Mouse (Mus musculus) kidney, postnatal 0 days (tissue): ENCODE measurements around the gene Magi2. TPM values are rescaled to one million over a fixed set of nuclear protein-coding genes. Genes with fewer than 3 reads are reported as not detected.

Source experiments
- ATAC-seq: fragments of 200-750 bp; cut with Nextera tagmentation; replicated peaks from 2 replicates; pipeline ENCODE4 v1.8.0; 2017; ENCODE audit warnings: low read depth, moderate number of reproducible peaks, moderate TSS enrichment, moderate library complexity; ENCODE audit not compliant: low FRiP score
- DNase-seq: peaks from one replicate; pipeline ENCODE4 v3.0.0-alpha.2; 2016; ENCODE audit warnings: low spot score
- H3K27ac ChIP-seq: fragments of 300-500 bp; sonication (generic); 2 replicates; pipeline ENCODE4 v1.5.1; 2014; ENCODE audit warnings: mild to moderate bottlenecking
- H3K27me3 ChIP-seq: fragments of 300-500 bp; sonication (generic); 2 replicates; pipeline ENCODE4 v1.6.1; 2014; ENCODE audit warnings: low read length, mixed read lengths; ENCODE audit not compliant: insufficient read depth
- H3K36me3 ChIP-seq: fragments of 300-500 bp; sonication (generic); 2 replicates; pipeline ENCODE4 v1.6.1; 2014; ENCODE audit warnings: low read length, mixed read lengths; ENCODE audit not compliant: insufficient read depth
- H3K4me1 ChIP-seq: fragments of 300-500 bp; sonication (generic); replicated peaks from 2 replicates; pipeline ENCODE4 v1.6.1; 2014; ENCODE audit warnings: antibody characterized with exemption, low read length, mixed read lengths; ENCODE audit not compliant: insufficient read depth
- H3K4me2 ChIP-seq: fragments of 300-500 bp; sonication (generic); 2 replicates; pipeline ENCODE4 v1.6.1; 2014; ENCODE audit warnings: mild to moderate bottlenecking, low read length, moderate library complexity, mixed read lengths
- H3K4me3 ChIP-seq: fragments of 300-500 bp; sonication (generic); replicated peaks from 2 replicates; pipeline ENCODE4 v1.5.1; 2014; ENCODE audit warnings: low read depth, low read length
- H3K9ac ChIP-seq: fragments of 300-500 bp; sonication (generic); 2 replicates; pipeline ENCODE4 v1.6.1; 2014; ENCODE audit warnings: low read depth, low read length
- H3K9me3 ChIP-seq: fragments of 300-500 bp; sonication (generic); replicated peaks from 2 replicates; pipeline ENCODE4 v1.6.1; 2016; ENCODE audit warnings: low read length, inconsistent platforms, mixed read lengths
- CTCF ChIP-seq: IDR thresholded peaks from 2 replicates; pipeline ENCODE4 v1.5.1; 2016; ENCODE audit warnings: antibody characterized with exemption, low read depth, mild to moderate bottlenecking, moderate library complexity
- WGBS: fragments of 180-500 bp; shearing (Covaris S2); extraction: QIAGEN DNeasy Blood & Tissue Kit; methylation state at CpG from one replicate; pipeline ENCODE4 v1.1.7; 2014; 5-methylcytosine and 5-hydroxymethylcytosine counted together
- polyA plus RNA-seq: library from polyadenylated mRNA; unstranded; fragments of >200 nt; fragmentation: Nextera tagmentation; extraction: Ambion mirVana; gene quantifications from 2 replicates; pipeline ENCODE4 v1.2.1, GENCODE M21; 2015

Magi2 gene
- polyA plus RNA-seq, 1 experiment from 2014 or later, result 14.5 TPM

DNA sequence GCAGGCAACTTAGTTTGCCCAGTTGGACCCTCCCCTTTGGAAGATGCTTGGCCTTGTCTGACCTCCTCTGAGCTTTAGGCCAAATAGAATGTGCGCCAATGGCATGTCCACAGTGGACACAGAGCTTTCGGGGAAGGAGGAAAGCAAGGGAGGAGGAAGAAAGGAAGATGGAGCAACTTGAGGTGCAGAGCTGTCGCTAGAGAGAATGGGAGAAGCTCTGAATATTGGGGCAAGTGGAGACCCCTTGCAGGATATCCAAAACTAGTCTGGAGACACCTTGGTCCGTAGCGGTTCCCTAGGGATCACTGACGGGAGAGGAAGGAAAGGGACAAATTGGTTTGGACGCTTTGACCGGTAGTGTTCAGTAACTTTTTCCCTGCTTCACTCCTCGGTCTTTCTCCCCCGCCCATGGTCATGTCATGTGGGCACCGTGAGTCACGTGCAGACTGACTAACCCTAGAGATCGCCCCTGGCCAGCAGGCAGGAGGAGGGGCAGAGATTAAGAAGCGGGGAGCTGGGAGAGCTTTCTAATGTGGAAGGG, 1.0 kb downstream of the Magi2 start:
- peak overlapping the region; percentile 89 for H3K4me2 ChIP-seq
- no peak for TF ChIP-seq CTCF
- DNase-seq (peak; percentile 8), ATAC-seq (peak; percentile 45; the same call in 1 of the 2 replicates)
- no peaks in the 10 kb centered on the region for H3K27me3 ChIP-seq
- peak overlapping the region; percentile 77; the same call in 1 of the 2 replicates for H3K27ac ChIP-seq
- no peaks in the 10 kb centered on the region for H3K4me1 ChIP-seq
- WGBS, result under 1% methylated on average over 14 of the region's 14 CpGs
- peak overlapping the region; percentile 70 for H3K9ac ChIP-seq
- no peaks in the 10 kb centered on the region for H3K9me3 ChIP-seq
- H3K4me3 ChIP-seq, result peak overlapping the region; percentile 65
- H3K36me3 ChIP-seq, result no peaks in the 10 kb centered on the region

DNA sequence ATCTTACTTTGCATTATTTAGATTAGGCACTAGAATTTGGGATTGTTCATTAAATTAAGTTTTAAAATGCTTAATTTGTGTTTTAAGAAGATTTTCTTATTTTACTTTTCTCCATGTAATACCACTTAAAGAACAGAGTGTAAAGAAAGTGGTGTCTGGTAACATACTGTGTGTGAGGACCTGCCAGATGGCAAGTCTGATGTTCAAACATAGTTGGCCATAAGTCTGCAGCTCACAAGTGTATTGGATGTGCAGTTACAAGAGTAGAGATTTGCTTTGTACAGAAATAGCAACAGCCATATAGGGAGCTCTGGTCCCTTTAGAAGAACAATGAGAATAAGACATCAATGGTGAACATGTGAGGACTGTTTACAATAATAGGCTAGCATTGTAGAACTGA, 15.0 kb downstream of the Magi2 start:
- ATAC-seq (no peak), DNase-seq (no peak)
- Histone ChIP-seq H3K36me3 (no peaks in the 10 kb centered on the region), H3K9me3 (no peaks in the 10 kb centered on the region), H3K4me1 (no peaks in the 10 kb centered on the region), H3K4me3 (no peak overlapping the region), H3K4me2 (no peak overlapping the region), H3K27me3 (no peaks in the 10 kb centered on the region), H3K9ac (no peak overlapping the region), H3K27ac (no peak overlapping the region)
- TF ChIP-seq CTCF, result no peak

DNA sequence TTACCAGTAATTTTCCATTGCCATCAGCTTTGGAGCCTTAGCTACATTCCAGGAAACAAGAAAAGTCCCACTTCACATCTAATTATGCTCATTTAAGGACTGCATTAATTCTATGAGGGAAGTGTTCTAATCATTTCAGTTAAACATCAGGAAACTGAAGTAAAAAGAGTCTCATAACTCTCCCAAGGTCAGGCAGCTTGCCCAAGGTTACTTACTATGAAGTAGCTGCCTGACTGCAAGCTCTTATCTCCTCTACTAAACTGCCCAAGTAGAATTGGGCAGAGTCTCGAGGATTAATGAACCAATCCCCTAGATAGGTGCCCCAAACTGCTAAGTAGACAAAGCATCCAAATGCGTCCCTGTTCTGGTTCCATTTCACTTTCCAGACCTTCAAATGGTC, 19.6 kb downstream of the Magi2 start:
- no peak overlapping the region for H3K4me2 ChIP-seq
- no peaks in the 10 kb centered on the region for H3K9me3 ChIP-seq
- DNase-seq, result no peak
- H3K9ac ChIP-seq, result no peak overlapping the region
- H3K36me3 ChIP-seq, result no peaks in the 10 kb centered on the region
- no peaks in the 10 kb centered on the region for H3K27me3 ChIP-seq
- H3K4me1 ChIP-seq, result no peaks in the 10 kb centered on the region
- ATAC-seq, result no peak
- no peak overlapping the region for H3K27ac ChIP-seq
- no peak overlapping the region for H3K4me3 ChIP-seq
- 55% methylated on average over 2 of the region's 2 CpGs for WGBS
- TF ChIP-seq CTCF, result no peak

DNA sequence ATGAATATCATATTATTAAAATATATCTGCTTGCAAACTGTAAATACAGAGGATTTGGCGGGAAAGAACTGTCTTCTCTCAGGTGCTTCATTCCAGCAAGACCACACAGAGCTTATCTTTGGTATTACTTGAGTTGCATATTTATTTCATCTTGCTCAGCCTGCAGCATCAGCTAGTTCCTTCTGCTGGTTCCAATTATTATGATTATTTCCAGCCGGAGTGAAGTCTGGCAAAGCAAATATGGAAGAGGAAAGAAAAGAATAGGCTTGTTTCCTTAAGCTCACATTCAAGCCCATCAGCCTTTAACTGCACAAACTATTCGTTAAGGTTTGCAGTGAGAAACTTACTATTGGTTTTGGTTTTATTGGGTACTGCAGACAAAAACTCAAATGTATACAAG, 20.4 kb downstream of the Magi2 start:
- Histone ChIP-seq H3K9me3 (no peaks in the 10 kb centered on the region), H3K27ac (no peak overlapping the region), H3K36me3 (no peaks in the 10 kb centered on the region), H3K4me3 (no peak overlapping the region), H3K27me3 (no peaks in the 10 kb centered on the region), H3K4me1 (no peaks in the 10 kb centered on the region), H3K4me2 (no peak overlapping the region), H3K9ac (no peak overlapping the region)
- WGBS, result 86% methylated on average over 3 of the region's 3 CpGs
- DNase-seq (no peak), ATAC-seq (no peak)
- no peak for TF ChIP-seq CTCF

DNA sequence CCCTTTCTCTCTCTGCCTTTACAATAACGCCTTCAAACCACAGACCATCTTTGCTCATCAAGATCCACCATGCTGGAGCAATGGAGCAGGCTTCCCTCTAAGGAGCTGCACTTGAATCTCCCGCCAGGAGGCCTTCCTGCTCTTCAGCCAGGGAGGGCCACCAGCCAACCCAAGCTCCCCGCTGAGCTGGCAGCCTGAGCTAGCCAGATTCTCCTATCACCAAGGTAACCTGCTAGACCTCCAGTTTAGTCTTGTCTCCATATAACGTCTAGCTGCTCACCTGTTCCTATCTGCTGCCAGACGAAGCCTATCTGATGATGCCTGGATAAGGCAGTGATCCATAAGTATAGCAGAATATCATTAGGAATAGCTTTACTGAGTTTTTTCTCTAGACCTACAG, 36.0 kb downstream of the Magi2 start:
- no peak for ATAC-seq
- H3K9me3 ChIP-seq, result no peaks in the 10 kb centered on the region
- H3K9ac ChIP-seq, result no peak overlapping the region
- no peaks in the 10 kb centered on the region for H3K36me3 ChIP-seq
- DNase-seq, result no peak
- no peak for TF ChIP-seq CTCF
- H3K4me2 ChIP-seq, result no peak overlapping the region
- H3K4me3 ChIP-seq, result no peak overlapping the region
- no peak overlapping the region for H3K27ac ChIP-seq
- 54% methylated on average over 5 of the region's 5 CpGs for WGBS
- H3K4me1 ChIP-seq, result no peaks in the 10 kb centered on the region
- H3K27me3 ChIP-seq, result no peaks in the 10 kb centered on the region

DNA sequence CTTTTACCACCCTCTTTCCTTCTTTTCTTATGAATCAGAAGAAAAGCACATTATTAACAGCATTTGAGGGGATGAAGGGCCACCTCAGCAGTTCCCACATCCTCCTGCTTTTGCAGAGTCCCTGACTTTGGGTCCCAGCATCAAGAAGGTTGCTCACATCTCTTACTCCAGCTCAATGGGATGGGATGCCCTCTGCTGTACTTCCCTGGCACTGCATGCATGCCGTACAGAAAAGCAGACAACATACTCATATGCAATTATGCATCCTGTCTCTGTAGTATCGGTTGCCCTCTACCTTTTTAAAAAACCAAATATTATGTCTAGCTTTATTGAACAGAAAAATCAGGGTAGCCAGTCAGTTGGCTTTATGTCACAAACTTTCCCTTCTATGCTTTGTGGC, 37.8 kb downstream of the Magi2 start:
- H3K27ac ChIP-seq, result no peak overlapping the region
- TF ChIP-seq CTCF, result peak; percentile 57
- ATAC-seq (no peak), DNase-seq (no peak)
- no peaks in the 10 kb centered on the region for H3K27me3 ChIP-seq
- H3K4me3 ChIP-seq, result no peak overlapping the region
- H3K9ac ChIP-seq, result no peak overlapping the region
- H3K4me1 ChIP-seq, result no peaks in the 10 kb centered on the region
- WGBS, result 66% methylated on average over 2 of the region's 2 CpGs
- H3K4me2 ChIP-seq, result no peak overlapping the region
- H3K36me3 ChIP-seq, result no peaks in the 10 kb centered on the region
- no peaks in the 10 kb centered on the region for H3K9me3 ChIP-seq

DNA sequence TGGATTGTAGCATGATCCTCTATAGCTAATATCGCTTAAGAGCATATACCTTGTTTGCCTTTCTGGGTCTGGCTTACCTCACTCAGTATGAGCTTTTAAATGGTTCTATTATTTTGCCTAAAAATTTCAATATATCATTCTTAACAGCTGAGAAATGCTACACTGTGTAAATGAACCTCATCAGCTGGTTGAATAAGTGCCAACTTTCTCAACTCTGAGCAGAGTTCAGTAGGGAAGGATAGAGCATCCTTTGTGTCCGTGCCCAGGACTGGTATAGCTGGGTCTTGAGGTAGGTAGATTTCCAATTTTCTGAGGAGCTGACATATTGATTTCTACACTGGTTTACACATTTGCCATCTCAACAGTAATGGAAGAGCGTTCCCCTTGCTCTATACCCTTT, 65.7 kb downstream of the Magi2 start:
- ATAC-seq, result no peak
- H3K4me3 ChIP-seq, result no peak overlapping the region
- H3K4me1 ChIP-seq, result no peaks in the 10 kb centered on the region
- H3K4me2 ChIP-seq, result no peak overlapping the region
- no peaks in the 10 kb centered on the region for H3K36me3 ChIP-seq
- DNase-seq, result no peak
- 86% methylated on average over 3 of the region's 3 CpGs for WGBS
- no peak for TF ChIP-seq CTCF
- H3K27me3 ChIP-seq, result no peaks in the 10 kb centered on the region
- no peak overlapping the region for H3K27ac ChIP-seq
- H3K9ac ChIP-seq, result no peak overlapping the region
- H3K9me3 ChIP-seq, result no peaks in the 10 kb centered on the region
